Mouse (Mus musculus) cerebellum, adult 2 months (tissue): ENCODE measurements at regions not wholly inside any gene's neighbourhood (a gene's known extent, or its start where the extent isn't known, plus 50 kb on each side); places are given as distances from the start of the nearest gene placed in this dataset.

Experiments
- CTCF ChIP-seq: fragments of 200-500 bp; IDR thresholded peaks from 2 replicates; pipeline ENCODE4 v1.5.1; 2011; ENCODE audit warnings: low read depth, mild to moderate bottlenecking, control low read depth, low read length, moderate library complexity, borderline replicate concordance; ENCODE audit not compliant: insufficient read depth
- POLR2A ChIP-seq: fragments of 200-500 bp; IDR thresholded peaks from 2 replicates; pipeline ENCODE4 v1.6.1; 2011; ENCODE audit warnings: low read length, control low read depth, borderline replicate concordance; ENCODE audit not compliant: insufficient read depth

DNA sequence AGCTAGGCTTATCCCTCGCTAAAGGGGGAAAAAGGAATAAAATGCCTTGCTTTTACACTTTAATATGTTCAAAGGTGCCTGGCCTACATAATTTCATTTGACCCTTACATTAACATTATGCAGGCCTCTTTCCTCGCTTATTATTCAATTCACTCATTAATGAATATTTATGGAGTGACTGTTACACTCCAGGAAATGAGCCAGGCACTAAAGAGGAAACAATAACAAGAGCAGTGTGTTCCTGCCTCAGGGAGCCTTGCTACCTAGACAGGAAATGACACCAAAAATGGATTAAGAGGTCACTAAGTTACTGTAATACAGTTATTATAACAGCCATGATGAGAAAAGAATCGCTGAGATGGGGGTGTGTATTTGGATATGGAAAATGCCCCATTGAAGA is 289.9 kb upstream of the Gcfc2 start:
- no peak for TF ChIP-seq POLR2A
- TF ChIP-seq CTCF = no peak
